Mouse (Mus musculus) olfactory bulb, adult 2 months (tissue): Measurements from ENCODE around the gene Tmbim6.

Experiments used
- CTCF ChIP-seq: fragments of 200-500 bp; IDR thresholded peaks from 2 replicates; pipeline ENCODE4 v1.5.1; 2012; ENCODE audit warnings: low read depth, mild to moderate bottlenecking, low read length, moderate library complexity; ENCODE audit not compliant: insufficient read depth
- POLR2A ChIP-seq: fragments of 200-500 bp; IDR thresholded peaks from 2 replicates; pipeline ENCODE4 v1.6.1; 2012; ENCODE audit warnings: mild to moderate bottlenecking, low read depth, low read length, moderate library complexity; ENCODE audit not compliant: insufficient read depth

DNA sequence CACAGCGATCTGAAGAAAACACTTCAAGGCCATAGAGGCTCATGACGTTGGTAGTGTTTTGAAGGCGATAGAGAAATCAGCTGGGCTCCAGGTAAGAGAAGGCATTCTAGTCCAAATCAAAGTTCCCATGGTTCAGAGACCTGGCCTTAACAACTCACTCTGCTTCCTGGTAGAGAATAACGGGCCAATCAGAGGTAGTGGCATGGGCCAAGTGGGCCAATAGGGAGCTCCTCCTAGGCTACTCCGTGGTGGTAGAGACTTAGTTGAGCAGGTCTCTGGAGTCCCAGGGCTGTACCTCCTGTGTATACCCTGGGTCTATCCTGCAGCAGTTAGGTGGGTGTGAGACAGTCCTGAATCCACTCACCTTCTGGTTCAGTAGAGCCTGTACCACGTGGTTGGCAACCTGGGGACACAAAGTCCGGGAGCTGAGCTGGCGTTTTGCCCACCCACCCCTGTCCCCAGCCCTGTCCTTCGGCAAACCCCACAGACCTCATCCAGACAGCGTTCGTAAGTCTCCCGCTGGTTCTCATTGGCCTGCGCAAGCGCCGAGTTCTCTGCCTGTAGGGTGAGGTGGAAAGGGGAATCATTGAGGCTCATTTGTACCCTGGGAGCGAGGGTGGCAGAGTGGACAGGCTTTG is 40.5 kb downstream of the Tmbim6 start:
- TF ChIP-seq CTCF (no peak), POLR2A (no peak)
